Mouse (Mus musculus): ENCODE measurements around the gene Prl3c1. TPM values are rescaled to one million over a fixed set of nuclear protein-coding genes. Genes with fewer than 3 reads are reported as not detected.

Prl3c1 gene
- not detected in 2 replicates for polyA plus RNA-seq (2015; fragmentation: Nextera tagmentation; extraction: Ambion mirVana)

DNA sequence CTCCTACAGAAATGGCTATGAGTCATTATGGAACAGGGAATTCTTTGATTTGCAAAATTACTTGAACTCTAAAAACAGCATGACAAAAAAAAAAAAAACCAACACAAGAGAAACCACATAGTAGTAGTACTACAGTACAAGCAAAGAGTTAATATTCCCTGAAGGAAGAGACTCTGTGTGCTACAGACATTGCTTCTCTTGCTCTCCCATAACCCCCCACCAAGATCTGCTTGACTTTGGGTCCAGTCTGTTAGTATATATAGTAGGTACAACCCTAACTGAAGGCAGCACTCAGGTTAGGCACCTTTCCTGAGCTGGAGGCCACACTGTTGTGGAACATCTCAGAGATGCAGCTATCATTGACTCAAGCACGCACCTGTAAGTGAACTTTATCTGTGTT lies at the start of gene Prl3c1:
Gene Prl3c1 (plus strand): TSS at position 301 of the 400 bp plus-strand sequence.

DNA sequence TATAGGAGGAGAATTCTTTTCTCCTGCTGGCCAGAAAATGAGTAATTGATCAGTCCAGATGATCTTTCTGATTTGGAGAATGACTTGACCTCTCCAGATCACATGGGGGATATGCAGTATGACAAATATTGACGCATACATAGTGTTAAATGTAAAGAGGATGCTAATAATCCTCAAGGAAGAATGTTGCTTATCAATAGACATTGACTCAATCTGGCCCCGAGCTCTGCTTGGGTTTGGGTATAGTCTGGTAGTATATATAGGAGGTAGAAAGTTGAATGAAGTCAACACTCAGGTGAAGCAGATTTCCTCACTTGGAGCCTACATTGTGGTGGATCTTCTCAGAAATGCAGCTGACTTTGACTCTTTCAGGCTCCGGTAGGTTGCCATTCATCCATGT lies 40.0 kb upstream of the Prl3c1 start, which contains the start of gene Prl3d3:
Gene Prl3d3 (plus strand): TSS at position 301 of the 400 bp plus-strand sequence.

DNA sequence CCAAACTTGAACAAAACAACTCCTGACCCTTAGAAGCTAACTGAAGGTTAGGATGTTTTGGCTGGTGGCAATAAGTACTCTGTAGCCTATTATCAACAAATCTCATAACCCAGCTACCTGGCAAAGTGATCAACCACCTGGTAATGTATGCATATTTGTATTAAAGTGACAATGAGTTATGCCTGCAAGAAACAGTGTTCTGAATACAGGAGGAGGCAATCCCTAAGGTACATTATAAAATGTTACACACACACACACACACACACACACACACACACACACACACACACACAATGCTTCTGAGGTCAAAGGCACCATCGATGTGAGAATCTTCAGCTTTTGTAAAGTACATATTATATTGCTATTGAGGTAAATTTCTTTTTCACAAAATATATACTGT lies 45.1 kb downstream of the Prl3c1 start, which contains the start of gene Prl3b1:
Gene Prl3b1 (plus strand): TSS at position 301 of the 400 bp plus-strand sequence.

Other genes starting within 250 kb of the Prl3c1 start
- 0.23 TPM in 1 of 2 replicates, not detected in the other for gene Prl, start 139.1 kb upstream of the Prl3c1 start, polyA plus RNA-seq (2015; fragmentation: Nextera tagmentation; extraction: Ambion mirVana)
- not detected in 2 replicates for gene Prl3d1, start 102.5 kb upstream of the Prl3c1 start, polyA plus RNA-seq (2015; fragmentation: Nextera tagmentation; extraction: Ambion mirVana)
- not detected in 2 replicates for gene Prl3d2, start 75.0 kb upstream of the Prl3c1 start, polyA plus RNA-seq (2015; fragmentation: Nextera tagmentation; extraction: Ambion mirVana)
- not detected in 2 replicates for gene Prl3d3, start 39.9 kb upstream of the Prl3c1 start, polyA plus RNA-seq (2015; fragmentation: Nextera tagmentation; extraction: Ambion mirVana)
- not detected in 2 replicates for gene Prl3b1, start 45.2 kb downstream of the Prl3c1 start, polyA plus RNA-seq (2015; fragmentation: Nextera tagmentation; extraction: Ambion mirVana)
- not detected in 2 replicates for gene Prl3a1, start 62.8 kb downstream of the Prl3c1 start, polyA plus RNA-seq (2015; fragmentation: Nextera tagmentation; extraction: Ambion mirVana)
- not detected in 2 replicates for gene Prl6a1, start 116.0 kb downstream of the Prl3c1 start, polyA plus RNA-seq (2015; fragmentation: Nextera tagmentation; extraction: Ambion mirVana)
- gene Prl8a2, start 149.0 kb downstream of the Prl3c1 start, polyA plus RNA-seq (2015; fragmentation: Nextera tagmentation; extraction: Ambion mirVana) = not detected in 2 replicates
- not detected in 2 replicates for gene Prl2b1, start 194.2 kb downstream of the Prl3c1 start, polyA plus RNA-seq (2015; fragmentation: Nextera tagmentation; extraction: Ambion mirVana)
- not detected in 2 replicates for gene Prl8a6, start 242.0 kb downstream of the Prl3c1 start, polyA plus RNA-seq (2015; fragmentation: Nextera tagmentation; extraction: Ambion mirVana)

Data from neural tube, postnatal 0 days (tissue).